Mouse (Mus musculus) heart, adult 8-10 months (tissue): ENCODE data around the gene Hoxb9. TPM values are rescaled to one million over a fixed set of nuclear protein-coding genes. Genes with fewer than 3 reads are reported as not detected.

Experiments used
- DNase-seq: peaks from one replicate; pipeline ENCODE4 v3.0.0; 2022; ENCODE audit warnings: low spot score
- total RNA-seq, 4 experiments: library from RNA; stranded (reverse); gene quantifications; 2 replicates each; pipeline ENCODE4 v1.2.4; 2022

Hoxb9 gene
- total RNA-seq, 4 experiments from 2014 or later, result not detected

DNA sequence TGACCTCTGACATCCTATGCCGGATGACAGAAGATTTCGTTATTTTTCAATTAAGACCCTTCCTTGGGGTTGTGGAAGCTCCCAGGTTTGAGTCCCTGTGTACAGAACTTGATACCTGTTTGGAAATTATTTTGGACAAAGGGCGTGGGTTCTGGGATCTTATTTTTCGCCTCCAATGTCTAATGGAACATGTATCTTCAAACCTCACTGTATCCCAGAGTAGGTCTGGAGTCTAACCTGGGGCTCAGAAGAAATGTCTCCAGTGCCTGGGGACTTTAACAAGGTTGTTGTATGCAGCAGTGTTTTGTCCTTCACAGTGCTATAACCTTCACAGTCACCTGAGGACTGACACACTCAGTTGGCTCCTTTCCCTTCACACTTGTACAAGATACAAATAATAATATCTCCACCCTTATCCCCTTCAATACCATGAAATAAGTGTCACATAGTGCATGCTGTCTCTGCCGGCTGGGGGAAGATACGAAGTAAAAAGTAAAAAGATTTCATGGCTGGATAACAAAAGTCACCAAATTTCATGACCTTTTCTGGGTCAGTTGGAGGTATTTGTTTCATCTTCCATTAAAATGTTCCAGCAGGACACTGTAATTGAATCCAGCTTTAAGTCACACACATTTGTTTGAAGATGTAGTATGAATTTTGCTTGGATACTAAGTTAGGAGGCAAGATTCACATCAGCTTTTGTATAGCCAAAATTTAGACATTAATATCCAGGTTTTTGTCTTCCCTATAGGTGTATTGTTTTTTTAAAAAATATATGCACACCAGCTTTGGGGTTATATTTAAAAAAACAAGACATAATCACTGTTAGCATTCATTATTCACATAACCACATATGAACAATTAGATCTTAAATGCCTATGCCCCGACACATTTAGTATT lies 4.0 kb upstream of the Hoxb9 start:
- DNase-seq, result no peak

DNA sequence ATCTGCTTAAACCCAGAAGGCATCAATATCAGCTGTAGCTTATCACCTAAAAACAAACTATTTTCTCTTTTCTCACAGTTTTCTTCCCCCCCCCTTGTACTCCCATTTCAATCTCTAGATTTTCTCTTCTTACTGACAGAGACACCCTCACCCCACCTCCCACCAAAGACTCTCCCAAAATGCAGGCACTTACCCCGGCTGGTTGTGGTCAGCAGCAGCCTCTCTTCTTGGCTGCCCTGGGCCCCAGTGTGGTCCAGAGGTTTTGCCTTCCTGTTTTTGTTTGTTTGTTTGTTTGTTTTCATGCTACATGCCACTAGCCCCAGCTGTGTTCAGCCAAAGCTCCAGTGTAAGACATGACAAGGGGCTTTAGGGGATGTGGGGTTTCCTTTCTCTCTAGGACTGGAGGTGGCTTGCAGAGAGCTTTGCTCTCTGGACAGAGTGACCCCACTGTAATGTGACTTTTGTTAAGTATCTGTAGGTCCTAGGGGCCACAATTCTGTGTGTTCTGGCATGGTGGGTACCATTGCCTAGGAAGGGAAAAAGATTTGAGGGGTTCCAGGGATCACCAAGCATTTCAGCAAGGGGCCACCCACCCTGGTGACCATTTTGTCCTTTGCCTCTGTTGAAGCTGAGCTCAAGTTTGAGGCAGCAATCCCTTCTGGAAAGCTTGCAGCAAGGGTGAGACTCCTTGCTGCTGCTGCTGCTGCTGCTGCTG lies 3.1 kb upstream of the Hoxb9 start:
- DNase-seq, result no peak

DNA sequence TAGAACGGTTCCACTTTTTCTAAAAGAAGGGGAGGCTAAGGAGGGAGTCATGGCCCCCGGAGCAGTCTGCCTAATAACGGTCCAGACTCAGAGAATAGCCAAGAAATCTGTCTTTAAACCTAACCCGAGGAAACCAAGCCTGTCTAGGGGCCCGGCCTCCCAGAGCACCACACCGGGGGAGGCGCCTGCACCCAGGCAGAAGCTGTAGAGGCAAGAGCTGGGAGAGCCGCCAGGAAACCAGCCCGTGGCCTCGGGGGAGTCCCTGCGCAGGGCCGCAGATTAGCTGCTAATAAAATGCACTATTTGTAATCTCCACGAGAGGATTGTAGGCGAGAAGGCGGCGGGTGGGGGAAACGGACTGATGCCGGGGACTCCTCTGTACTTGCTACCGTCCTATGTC lies 1.4 kb upstream of the Hoxb9 start:
- DNase-seq, result no peak

DNA sequence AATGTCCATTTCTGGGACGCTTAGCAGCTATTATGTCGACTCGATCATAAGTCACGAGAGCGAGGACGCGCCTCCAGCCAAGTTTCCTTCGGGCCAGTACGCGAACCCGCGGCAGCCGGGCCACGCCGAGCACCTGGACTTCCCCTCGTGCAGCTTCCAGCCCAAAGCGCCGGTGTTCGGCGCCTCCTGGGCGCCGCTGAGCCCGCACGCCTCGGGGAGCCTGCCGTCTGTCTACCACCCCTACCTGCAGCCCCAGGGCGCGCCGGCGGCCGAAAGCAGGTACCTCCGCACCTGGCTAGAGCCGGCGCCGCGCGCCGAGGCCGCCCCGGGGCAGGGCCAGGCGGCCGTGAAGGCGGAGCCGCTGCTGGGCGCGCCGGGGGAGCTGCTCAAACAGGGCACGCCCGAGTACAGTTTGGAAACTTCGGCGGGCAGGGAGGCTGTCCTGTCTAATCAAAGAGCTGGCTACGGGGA lies 319 bp downstream of the Hoxb9 start:
- DNase-seq, result no peak

DNA sequence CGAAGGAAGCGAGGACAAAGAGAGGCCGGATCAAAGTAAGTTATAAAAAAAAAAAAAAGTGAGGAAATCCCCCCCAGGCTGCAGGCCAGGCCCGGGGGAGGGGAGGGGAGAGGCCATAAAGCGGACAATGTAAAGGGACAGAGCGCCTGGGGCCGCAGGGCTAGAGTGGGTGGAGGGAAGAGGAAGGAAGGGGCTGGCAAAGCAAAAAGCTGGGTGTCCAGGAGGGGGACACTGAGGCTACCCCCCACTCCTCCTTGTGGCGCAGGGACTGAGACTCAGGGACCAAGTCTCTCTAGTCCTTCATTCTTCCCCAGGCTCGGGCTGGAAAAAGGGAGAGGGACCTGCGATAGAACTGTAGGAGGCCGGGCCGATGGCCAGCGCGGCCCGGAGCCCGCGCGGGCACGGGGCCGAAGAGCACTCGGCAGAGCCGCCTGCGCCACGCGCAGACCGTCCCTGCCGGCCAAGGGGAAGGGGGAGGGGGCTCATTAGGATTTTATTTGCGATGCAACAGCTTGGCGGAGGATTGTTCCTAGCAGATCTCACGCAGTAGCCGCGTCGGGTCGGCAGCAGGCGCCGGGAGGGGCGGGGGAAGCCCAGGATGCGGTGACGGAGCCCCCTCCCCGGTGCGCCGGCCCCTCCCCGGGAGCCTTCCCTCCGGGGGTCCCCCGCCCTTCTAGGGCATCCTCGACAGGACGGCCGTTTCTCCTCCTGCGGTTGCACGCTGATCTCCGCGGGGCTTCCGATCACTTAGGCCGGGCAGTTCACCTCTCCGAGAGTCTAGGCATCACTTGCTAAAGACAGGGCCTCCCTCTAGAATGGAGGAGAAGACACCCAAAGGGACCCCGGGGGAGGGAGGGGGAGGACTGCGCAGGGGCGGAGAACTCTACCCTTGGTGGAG lies 1.0 kb downstream of the Hoxb9 start:
- DNase-seq, result no peak

DNA sequence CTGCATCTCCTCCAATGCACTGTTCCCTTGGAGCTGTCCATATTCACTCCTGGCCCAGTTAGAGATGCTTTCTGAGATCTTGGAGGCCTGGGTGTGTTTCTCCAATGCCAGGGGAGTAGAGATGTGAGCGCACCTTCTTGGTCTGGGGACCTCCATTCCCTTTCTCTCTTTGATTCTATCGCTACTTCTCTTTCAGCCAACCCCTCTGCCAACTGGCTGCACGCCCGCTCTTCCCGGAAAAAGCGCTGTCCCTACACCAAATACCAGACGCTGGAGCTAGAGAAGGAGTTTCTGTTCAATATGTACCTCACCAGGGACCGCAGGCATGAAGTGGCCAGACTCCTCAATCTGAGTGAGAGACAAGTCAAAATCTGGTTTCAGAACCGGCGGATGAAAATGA lies 3.2 kb downstream of the Hoxb9 start:
- no peak for DNase-seq

DNA sequence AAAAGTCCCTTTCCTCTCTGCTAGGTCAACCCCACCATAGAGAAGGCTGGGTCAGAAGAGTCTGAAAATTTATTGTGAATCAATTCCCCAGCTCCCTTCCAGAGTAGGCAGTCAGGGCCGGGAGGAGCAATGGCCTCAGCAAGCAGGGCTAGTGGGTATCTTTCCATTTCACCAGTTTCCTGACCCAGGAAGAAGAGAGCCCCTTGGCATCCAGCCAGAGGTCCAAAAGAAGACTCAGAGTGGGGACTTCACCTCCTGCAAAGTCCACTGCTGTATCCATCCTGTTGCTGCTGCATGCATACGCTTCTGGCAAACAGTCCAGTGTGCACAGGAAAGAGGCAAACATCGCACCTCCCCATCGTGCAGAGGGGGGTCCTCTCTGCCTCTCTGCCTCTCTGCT lies 4.6 kb downstream of the Hoxb9 start:
- no peak for DNase-seq

DNA sequence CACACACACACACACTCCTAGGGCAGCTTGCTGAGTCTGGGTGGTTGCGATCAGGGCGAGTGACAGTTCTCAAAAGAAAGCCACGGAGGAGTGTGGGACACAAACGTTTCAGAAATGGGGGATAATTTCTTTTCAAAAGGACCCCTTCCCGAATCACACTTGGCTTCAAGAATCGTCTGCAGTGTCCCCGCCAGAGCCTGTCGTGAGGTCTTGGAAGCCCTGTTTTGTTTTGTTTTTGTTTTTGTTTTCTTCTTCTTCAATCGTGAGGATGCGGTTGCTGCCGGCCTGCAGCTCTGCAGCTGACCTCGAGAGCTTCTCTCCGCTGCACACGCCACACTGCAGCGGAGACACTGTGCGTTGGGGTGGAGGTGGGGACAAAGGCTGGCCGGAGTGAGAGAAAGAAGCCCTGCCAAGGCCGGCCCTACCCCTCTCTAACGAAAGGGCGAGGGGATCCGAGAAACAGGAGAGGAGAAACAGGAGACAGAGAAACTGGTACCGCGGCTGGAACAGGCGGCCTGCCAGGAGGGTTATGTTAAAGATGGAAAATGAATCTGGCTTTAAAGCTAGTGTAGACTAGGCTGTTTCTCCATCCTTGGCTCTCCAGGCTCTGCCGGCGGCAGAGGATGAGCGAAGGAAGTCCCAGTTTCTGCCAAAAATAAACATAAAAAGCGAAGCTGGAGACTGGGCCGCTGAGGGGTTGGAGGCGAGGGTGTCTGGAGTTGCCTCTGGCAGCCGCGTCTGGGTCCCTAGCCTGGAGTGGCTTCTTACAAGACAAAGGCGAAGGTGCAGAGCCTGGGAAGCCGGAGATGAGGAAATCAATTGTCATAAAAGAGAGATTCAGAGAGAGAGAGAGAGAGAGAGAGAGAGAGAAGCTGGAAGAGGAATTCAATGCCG lies 6.1 kb downstream of the Hoxb9 start:
- no peak for DNase-seq

DNA sequence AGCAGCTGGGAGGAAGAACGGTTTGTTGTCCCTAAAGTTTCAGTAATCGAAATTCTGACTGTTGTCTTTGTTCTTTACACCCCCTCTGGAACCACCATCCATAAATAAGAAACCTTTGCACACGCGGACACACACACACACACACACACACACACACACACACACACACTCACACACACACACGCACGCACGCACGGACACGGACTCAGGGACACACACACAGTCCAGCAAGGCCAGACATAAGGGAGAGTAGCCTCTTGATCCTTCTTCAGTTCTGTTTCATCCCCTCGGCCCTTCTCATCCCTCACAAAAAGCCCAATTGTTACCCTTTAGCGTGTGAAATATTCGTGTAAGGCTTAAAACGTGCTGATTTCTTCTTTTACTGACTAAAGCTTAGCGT lies 7.1 kb downstream of the Hoxb9 start:
- DNase-seq, result no peak

DNA sequence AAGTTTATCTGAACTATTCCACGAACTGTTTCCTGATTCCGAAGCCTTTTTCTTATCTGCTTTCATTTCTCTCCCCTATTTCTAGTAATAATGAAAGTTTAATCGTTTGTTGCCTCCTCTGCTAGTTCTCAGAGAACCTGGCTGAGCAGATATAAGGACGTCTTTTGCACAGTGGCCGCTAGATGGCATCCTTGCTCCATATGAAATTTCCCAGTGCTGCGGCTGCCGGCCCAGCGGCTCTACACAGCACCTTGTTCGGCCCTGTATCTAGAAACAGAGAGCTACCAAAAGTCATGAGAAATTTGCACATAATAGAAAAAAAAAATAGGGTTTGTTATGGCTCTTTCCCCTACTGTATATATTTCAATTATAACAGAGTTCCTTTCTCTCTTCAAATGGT lies 7.5 kb downstream of the Hoxb9 start:
- peak; percentile 84 for DNase-seq

DNA sequence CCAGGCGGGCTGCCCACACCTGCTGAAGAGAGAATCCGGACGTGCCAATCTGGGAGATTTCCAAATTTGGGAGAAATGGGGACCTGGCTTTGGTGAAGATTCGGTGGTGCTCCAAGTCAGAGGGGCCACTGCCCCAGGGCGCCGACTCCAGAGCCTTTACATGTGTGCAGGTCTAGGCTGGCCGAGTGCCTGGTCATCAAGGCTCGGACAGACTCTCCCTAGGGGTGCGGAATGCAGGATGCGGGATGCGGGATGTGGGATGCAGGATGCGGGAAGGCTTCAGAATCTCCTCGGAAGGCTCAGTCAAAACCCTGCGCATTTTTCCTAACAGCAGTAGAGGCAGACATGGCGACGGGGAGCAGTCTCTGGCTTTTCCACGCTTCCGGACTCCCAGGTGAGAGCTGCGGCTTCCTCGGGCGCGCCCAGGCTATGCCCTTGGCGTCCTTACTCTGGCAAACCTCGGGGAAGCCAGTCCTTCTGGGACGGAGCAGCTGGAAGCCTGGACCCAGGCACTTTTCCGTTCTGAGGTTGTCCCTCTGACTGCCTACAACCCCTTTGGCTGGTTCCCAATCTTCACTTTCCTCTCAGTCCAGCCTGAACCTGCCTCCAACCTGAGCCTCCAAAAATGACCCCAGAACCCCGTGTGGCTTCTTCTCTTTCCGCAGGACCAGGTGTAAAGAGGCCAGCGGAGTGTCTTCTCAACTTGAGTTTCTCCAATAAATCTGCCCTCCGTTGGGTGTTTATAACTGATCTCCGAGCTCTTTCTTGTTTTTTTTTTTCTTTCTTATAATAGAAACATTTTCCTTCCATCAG lies 8.4 kb downstream of the Hoxb9 start:
- DNase-seq, result no peak

DNA sequence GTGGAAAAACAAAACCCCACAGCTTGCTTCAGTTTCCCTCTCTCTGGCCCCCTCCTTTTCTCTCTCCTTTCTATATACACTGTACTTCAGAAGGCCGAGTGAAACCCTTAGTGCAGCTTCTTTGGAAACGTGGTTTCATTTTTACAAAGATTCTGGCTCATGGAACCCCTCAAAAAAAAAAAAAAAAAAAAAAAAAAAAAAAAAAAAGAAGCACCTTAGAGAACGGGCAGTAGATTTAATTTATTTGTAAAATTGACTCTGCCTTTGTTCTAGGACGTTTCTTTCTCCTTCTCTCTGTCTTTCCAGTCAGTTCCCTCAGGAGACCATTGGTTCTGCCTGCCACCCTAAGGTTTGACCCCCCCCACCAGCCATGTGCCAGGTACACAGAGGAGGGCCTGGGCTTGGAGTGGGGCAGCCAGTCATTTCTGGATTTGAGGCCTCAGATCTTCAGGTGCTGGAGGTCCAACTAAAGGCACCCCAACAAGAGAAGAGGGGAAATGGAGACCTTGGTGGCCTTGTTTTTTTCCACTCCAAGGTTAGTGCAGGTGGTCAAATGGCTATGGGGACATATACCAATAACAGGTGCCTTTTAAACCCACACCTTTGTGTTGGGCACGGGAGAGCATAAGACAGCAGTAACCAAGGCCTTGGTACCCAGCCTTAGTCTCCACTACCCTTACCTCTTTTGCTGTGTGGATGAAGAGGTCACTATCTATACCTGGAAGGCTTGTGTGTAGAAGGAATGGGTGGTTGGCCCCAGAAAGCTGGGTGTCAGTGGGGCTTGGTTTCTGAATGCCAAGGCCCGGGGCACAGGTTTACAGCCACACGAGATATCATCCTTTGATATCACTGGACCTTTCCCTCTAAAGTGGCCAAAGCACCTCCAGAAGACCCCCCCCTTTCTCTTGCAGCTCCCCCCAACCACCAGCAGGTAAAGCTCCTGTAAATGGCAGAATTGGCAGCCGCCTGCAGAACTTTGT lies 9.4 kb downstream of the Hoxb9 start:
- no peak for DNase-seq

DNA sequence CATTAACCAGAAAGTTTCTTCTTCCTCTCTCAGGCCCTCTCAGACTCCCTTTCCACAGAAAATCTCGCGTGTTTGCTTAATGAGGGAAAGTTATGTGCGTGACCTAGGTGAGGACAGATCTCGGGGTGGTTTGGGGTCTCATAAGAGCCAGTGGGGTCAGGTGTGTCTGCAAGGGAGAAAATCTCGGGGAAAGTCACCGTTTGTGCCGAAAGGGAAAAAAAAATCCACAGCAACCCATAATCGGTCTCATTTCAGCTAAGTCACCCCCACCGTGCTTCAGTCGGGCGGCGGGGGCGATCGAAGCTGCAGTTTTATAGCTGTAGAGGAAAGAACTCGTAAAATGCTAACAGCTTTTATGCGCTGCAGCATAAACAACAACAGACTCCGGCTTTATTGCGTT lies 10.1 kb downstream of the Hoxb9 start:
- no peak for DNase-seq

DNA sequence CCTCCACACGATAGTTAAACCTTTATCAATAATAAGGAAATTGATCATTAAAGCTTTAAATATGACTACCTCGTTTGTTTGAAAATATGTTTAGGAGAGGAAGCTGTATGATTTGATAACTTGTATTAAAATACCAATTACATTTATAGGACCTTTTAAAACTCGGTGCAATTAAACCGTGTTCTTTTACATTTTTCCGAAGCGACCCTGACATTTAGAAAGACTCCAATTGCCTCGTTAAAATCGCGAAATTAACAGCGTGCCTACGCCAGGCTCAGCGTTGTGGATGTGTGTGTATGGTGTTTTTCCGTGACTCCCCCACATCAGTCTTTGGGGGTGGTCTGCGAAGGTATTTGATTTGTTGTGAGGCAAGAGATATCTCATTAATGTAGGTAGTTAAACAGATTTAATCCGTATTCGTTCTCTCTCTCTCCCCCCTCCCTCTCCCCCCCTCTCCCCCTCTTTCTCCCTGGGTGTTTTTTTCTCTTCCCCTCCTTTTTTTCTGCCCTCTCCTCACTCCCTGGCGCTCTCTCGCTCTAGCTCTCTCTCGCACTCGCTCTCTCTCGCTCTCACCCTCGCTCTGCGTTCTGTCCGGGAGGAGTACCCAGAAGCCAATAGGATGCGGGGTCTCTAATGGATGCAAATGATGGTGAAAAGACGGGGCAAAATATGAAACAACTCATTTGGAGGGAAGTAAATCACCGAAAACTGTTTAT lies 10.8 kb downstream of the Hoxb9 start, which contains the start of gene Hoxb8:
TSS of gene Hoxb8 (plus strand) at position 51 of the 716 bp plus-strand sequence.
- DNase-seq, result no peak

DNA sequence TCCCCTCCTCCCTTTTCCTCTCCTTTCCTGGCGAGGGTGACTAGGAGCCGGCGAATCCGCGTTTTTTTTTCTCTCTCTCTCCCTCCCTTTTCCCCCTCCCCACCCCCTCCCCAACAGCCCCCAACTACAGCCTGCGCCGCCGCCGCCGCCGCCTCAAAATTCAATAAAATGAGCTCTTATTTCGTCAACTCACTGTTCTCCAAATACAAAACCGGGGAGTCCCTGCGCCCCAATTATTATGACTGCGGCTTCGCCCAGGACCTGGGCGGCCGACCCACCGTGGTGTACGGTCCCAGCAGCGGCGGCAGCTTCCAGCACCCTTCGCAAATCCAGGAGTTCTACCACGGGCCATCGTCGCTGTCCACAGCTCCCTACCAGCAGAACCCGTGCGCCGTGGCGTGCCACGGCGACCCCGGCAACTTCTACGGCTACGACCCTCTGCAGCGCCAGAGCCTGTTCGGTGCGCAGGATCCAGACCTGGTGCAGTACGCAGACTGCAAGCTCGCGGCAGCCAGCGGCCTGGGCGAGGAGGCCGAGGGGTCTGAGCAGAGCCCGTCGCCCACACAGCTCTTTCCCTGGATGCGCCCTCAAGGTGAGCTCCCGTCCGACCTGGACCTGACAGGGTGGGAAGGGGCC lies 11.7 kb downstream of the Hoxb9 start:
- no peak for DNase-seq

DNA sequence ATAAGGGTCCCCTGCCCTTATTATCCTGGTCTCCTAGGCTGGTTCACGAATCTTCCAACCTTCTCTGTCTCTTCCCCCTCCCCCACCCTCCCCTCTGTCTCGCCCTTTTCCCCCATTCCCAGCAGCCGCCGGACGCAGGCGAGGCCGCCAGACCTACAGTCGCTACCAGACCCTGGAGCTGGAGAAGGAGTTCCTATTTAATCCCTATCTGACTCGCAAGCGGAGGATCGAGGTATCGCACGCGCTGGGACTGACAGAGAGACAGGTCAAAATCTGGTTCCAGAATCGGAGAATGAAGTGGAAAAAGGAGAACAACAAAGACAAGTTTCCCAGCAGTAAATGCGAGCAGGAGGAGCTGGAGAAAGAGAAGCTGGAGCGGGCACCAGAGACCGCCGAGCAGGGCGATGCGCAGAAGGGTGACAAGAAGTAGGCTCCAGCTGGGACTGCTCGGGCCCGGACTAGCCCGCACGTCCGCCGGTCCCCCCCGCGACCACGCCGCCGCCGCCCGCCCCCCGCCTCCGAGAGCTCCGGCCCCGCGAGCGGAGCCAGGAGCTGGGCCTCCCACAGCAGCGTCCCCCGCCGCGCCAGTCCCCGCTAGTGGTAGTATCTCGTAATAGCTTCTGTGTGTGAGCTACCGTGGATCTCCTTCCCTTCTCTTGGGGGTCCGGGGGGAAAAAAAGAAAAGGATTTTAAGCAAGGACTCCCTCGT lies 12.9 kb downstream of the Hoxb9 start:
- no peak for DNase-seq
